Mouse (Mus musculus) forebrain, embryonic 15.5 days (tissue): ENCODE data around the gene Nrap. TPM values are rescaled to one million over a fixed set of nuclear protein-coding genes. Genes with fewer than 3 reads are reported as not detected.

Source experiments
- ATAC-seq: fragments of 200-750 bp; cut with Nextera tagmentation; replicated peaks from 2 replicates; pipeline ENCODE4 v1.8.0; 2017; ENCODE audit warnings: mild to moderate bottlenecking, moderate TSS enrichment, moderate library complexity
- H3K27ac ChIP-seq: fragments of 300-500 bp; sonication (generic); replicated peaks from 2 replicates; pipeline ENCODE4 v1.5.1; 2015; ENCODE audit warnings: mild to moderate bottlenecking, inconsistent platforms
- H3K27me3 ChIP-seq: fragments of 300-500 bp; sonication (generic); 2 replicates; pipeline ENCODE4 v1.6.1; 2015; ENCODE audit warnings: inconsistent platforms
- H3K36me3 ChIP-seq: fragments of 300-500 bp; sonication (generic); 2 replicates; pipeline ENCODE4 v1.6.1; 2015; ENCODE audit warnings: mild to moderate bottlenecking, inconsistent platforms
- H3K4me1 ChIP-seq: fragments of 300-500 bp; sonication (generic); 2 replicates; pipeline ENCODE4 v1.6.1; 2015; ENCODE audit warnings: inconsistent platforms
- H3K4me2 ChIP-seq: fragments of 300-500 bp; sonication (generic); replicated peaks from 2 replicates; pipeline ENCODE4 v1.6.1; 2015; ENCODE audit warnings: mild to moderate bottlenecking, inconsistent platforms
- H3K4me3 ChIP-seq: fragments of 300-500 bp; sonication (generic); 2 replicates; pipeline ENCODE4 v1.5.1; 2015; ENCODE audit warnings: mild to moderate bottlenecking, inconsistent platforms
- H3K9ac ChIP-seq: fragments of 300-500 bp; sonication (generic); replicated peaks from 2 replicates; pipeline ENCODE4 v1.6.1; 2015; ENCODE audit warnings: mild to moderate bottlenecking, inconsistent platforms
- H3K9me3 ChIP-seq: fragments of 300-500 bp; sonication (generic); 2 replicates; pipeline ENCODE4 v1.6.1; 2016; ENCODE audit warnings: inconsistent platforms
- WGBS: fragments of 180-500 bp; shearing (Covaris S2); methylation state at CpG from one replicate; pipeline ENCODE4 v1.1.7; 2015; ENCODE audit warnings: mixed read lengths; 5-methylcytosine and 5-hydroxymethylcytosine counted together
- polyA plus RNA-seq: library from polyadenylated mRNA; unstranded; fragments of >200 nt; fragmentation: Nextera tagmentation; extraction: Ambion mirVana; gene quantifications from 2 replicates; pipeline ENCODE4 v1.2.1, GENCODE M21; 2015

Nrap gene
- polyA plus RNA-seq, 1 experiment from 2014 or later = 0.45 TPM

DNA sequence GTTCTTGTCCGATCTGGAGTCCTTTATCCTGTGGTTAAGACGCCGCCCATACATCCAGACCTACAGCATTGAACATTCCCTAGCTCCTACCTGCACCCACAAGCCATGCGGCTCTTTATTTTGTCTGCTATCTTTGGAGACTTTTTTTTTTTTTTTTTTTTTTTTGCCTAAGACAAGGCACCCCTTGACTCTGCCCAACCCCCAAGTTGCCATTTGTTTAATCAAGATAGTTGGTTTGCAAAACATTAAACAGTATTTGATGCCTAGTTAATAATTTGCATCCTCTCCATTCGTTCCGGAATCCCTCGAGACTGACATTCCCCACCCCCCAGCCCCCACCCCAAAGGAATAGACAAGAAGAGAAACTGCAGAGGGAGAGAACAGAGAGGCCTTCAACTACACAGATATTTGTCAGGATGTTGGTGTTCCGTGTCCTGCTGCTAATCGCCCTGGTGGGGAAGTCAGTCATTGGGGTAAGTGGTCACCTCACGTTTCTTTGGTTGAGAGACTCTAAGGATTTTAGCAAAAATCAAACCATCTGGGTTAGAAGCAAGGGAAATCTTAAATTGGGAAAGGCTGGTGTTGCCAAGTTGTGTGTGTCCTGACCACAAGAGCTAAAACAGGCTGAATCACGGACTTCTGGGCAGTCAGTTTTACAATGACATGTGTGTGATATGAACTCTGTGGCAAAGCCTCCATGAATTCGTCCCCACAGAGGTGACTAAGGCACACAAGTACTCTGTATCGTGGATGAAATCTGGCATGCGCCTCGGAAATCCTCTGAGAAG, 102.1 kb downstream of the Nrap start:
- Histone ChIP-seq H3K9me3 (no peaks in the 10 kb centered on the region), H3K27me3 (no peaks in the 10 kb centered on the region), H3K4me1 (peaks cover 13% of the 10 kb centered on the region), H3K4me2 (no peak overlapping the region), H3K36me3 (no peaks in the 10 kb centered on the region), H3K27ac (no peak overlapping the region), H3K9ac (no peak overlapping the region), H3K4me3 (no peak overlapping the region)
- no peak for ATAC-seq
- 89% methylated on average over 15 of the region's 15 CpGs for WGBS

DNA sequence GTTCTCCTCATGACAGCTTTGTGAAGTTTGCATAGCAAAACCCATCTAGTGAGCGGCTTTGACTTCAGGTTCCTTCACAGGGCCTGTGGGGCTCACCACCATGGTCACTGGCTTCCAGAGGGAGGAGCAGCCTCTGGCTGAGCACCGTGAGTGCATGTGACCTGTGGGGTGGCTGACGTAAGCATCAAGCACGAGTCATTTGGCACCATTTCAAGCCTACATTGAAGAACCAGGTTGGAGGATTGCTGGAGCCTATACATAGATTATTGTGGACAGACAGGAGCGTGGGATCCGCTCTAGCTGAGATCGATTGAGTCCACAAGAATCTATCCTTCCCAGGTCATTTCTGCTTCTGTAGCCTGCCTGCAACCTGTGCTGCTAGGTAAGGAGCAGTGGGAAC, 103.0 kb downstream of the Nrap start, which contains the start of gene Habp2:
Habp2 (plus strand) TSS at position 272 of the 400 bp plus-strand sequence.
- WGBS = 78% methylated on average over 7 of the region's 7 CpGs
- Histone ChIP-seq H3K36me3 (no peaks in the 10 kb centered on the region), H3K4me1 (peaks cover 9% of the 10 kb centered on the region), H3K27me3 (no peaks in the 10 kb centered on the region), H3K9ac (no peak within 1 kb of the TSS), H3K4me3 (no peak within 1 kb of the TSS), H3K4me2 (no peak within 1 kb of the TSS), H3K9me3 (no peaks in the 10 kb centered on the region), H3K27ac (no peak within 1 kb of the TSS)
- ATAC-seq = no peak

DNA sequence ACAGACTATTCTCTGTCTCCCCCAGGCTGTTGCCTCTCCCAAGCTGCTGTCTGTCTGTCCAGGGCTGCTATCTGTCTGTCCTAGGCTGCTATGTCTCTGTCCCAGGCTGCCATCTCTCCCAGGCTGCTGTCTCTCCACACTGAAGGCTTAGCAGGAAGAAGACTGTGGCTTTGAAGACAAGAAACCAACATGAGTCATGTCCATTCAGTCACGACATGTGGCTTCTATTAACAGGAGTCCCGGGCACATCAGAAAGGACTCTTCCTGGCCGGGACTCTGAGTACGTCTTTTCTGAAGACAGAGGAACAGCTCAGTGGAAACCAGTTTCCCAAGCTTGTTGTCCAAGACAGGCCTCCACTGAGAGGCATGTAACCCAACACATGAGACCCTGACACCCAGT, 104.6 kb downstream of the Nrap start:
- WGBS = 83% methylated on average over 4 of the region's 4 CpGs
- Histone ChIP-seq H3K36me3 (no peaks in the 10 kb centered on the region), H3K27me3 (no peaks in the 10 kb centered on the region), H3K27ac (no peak overlapping the region), H3K9me3 (no peaks in the 10 kb centered on the region), H3K4me2 (no peak overlapping the region), H3K4me1 (no peaks in the 10 kb centered on the region), H3K4me3 (no peak overlapping the region), H3K9ac (no peak overlapping the region)
- ATAC-seq = no peak

DNA sequence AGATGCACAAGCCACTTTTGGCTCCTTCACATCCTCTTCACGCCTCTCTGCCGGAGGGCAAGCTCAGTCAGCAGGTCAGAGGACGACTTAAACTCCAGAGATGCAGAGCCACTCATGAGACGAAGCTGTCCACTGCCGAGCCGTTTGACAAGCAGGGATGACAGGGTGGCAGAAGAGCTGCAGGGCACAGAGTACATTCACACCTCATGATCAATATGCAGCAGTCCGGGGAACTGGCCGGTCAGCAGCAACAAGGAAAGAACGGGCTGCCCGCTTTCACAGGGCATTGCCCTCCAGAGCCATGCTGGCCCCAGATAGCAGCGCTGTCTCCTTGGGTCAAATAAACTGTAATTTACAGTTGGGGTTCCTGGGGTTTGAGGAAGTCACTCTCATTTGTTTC, 111.5 kb downstream of the Nrap start:
- Histone ChIP-seq H3K27ac (no peak overlapping the region), H3K4me3 (no peak overlapping the region), H3K9me3 (no peaks in the 10 kb centered on the region), H3K4me2 (no peak overlapping the region), H3K4me1 (no peaks in the 10 kb centered on the region), H3K9ac (no peak overlapping the region), H3K27me3 (no peaks in the 10 kb centered on the region), H3K36me3 (no peaks in the 10 kb centered on the region)
- ATAC-seq = no peak
- WGBS = 90% methylated on average over 11 of the region's 11 CpGs

DNA sequence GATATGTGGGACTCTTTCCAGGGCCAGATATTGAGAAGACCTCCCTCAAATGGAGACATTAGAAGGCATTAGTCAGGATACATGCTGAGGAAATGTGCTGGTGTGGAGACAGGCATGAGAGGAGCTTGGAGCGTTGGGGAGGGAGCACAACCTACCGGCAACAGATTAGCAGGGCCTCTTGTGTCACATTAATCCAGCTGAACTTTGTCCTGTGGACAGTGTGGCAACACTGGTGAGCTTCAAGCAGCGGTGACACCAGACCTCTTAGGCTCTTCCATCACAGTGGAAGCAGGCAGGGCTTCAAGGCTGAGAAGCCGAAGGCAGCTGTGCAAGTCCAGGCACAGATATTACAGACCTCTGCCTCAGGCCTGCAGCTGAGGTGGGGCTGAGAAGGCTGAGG, 111.9 kb downstream of the Nrap start:
- WGBS = 90% methylated on average over 4 of the region's 4 CpGs
- no peaks in the 10 kb centered on the region for H3K9me3 ChIP-seq
- no peak overlapping the region for H3K4me3 ChIP-seq
- H3K9ac ChIP-seq = no peak overlapping the region
- no peak overlapping the region for H3K4me2 ChIP-seq
- no peak for ATAC-seq
- H3K27ac ChIP-seq = no peak overlapping the region
- no peaks in the 10 kb centered on the region for H3K4me1 ChIP-seq
- H3K36me3 ChIP-seq = no peaks in the 10 kb centered on the region
- H3K27me3 ChIP-seq = no peaks in the 10 kb centered on the region

DNA sequence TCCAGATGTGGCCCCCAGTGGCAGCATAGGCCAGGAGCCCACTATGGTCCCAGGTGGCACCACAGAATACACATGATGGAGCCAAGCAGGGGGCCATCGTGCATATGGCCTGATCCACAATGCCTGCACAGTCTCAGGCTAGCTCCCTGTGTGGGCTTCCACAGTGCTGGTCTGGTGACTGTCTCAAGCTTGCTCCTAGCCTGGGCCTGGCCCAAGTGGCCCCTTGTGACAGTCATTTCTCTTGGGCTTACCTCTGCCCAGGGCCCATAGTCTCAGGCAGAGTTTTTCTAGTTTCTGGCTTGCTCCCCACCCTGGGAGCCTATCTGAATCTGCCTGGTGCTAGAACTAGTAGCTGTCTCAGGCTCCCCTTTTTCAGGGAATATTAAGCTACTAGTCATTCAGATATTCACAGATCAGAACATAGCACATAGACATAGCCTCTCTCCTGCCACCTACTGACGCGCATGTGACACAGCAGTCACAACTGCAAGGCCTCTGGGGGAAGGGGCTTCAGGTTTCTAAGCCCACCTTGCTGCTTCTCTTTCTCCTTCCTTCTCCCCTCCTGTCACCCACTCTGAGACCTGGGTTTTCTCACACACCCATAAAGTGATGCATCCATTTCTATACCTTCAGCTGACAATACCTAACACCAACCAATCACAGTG, 112.6 kb downstream of the Nrap start:
- WGBS = 55% methylated on average over 3 of the region's 3 CpGs

DNA sequence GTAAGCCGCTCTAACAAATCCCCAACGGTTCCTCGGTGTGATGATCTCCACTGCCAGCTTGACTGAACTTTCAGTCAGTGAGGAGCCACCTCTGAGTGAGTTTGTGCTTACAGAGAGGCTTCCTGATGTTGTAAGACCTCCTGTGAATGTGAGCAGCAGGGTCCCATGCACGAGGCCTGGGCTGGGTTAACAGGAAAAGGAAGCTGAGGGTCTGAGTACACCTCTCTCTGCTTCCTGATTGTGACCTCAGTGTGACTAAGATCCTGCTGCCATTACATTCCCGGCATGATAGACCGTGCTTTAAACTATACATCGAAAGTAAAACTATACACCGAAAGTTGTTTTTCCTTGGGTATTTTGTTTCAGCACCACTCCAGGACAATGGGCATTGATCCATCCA, 117.8 kb downstream of the Nrap start:
- WGBS = 88% methylated on average over 8 of the region's 8 CpGs
- H3K36me3 ChIP-seq = no peaks in the 10 kb centered on the region
- no peaks in the 10 kb centered on the region for H3K27me3 ChIP-seq
- H3K27ac ChIP-seq = no peak overlapping the region
- H3K4me2 ChIP-seq = no peak overlapping the region
- no peak overlapping the region for H3K4me3 ChIP-seq
- no peaks in the 10 kb centered on the region for H3K9me3 ChIP-seq
- H3K9ac ChIP-seq = no peak overlapping the region
- no peak for ATAC-seq
- H3K4me1 ChIP-seq = no peaks in the 10 kb centered on the region

More for the DNA sequence above, 112.6 kb downstream of the Nrap start:
- no peak for ATAC-seq
- Histone ChIP-seq H3K9ac (no peak overlapping the region), H3K27me3 (no peaks in the 10 kb centered on the region), H3K4me3 (no peak overlapping the region), H3K4me2 (no peak overlapping the region), H3K9me3 (no peaks in the 10 kb centered on the region), H3K4me1 (no peaks in the 10 kb centered on the region), H3K36me3 (no peaks in the 10 kb centered on the region), H3K27ac (no peak overlapping the region)

Other genes starting within 250 kb of the Nrap start
- 0.06 TPM in 1 of 2 replicates, not detected in the other for gene Habp2, start 102.9 kb downstream of the Nrap start, polyA plus RNA-seq
- 14.7 TPM in 2 replicates for gene Casp7, start 7.1 kb upstream of the Nrap start, polyA plus RNA-seq
- 0.17 TPM in 1 of 2 replicates, not detected in the other for gene Plekhs1, start 71.6 kb upstream of the Nrap start, polyA plus RNA-seq
- 12.3 and 12.7 TPM in 2 replicates for gene Dclre1a, start 158.2 kb upstream of the Nrap start, polyA plus RNA-seq
- 11.2 and 12.7 TPM in 2 replicates for gene Nhlrc2, start 158.2 kb upstream of the Nrap start, polyA plus RNA-seq